Mouse (Mus musculus) limb, embryonic 15.5 days (tissue): Measurements from ENCODE around the gene Emid1. TPM values are rescaled to one million over a fixed set of nuclear protein-coding genes. Genes with fewer than 3 reads are reported as not detected.

Experiments used
- ATAC-seq: fragments of 200-750 bp; cut with Nextera tagmentation; 2 replicates; pipeline ENCODE4 v1.8.0; 2017; ENCODE audit warnings: low read depth, moderate TSS enrichment; ENCODE audit not compliant: insufficient number of reproducible peaks, low FRiP score, low TSS enrichment
- H3K27ac ChIP-seq: fragments of 300-500 bp; sonication (generic); 2 replicates; pipeline ENCODE4 v1.5.1; 2015; ENCODE audit warnings: moderate library complexity, mild to moderate bottlenecking, inconsistent platforms
- H3K27me3 ChIP-seq: fragments of 300-500 bp; sonication (generic); 2 replicates; pipeline ENCODE4 v1.6.1; 2015; ENCODE audit warnings: inconsistent platforms
- H3K36me3 ChIP-seq: fragments of 300-500 bp; sonication (generic); 2 replicates; pipeline ENCODE4 v1.6.1; 2015; ENCODE audit warnings: inconsistent platforms
- H3K4me1 ChIP-seq: fragments of 300-500 bp; sonication (generic); 2 replicates; pipeline ENCODE4 v1.6.1; 2015; ENCODE audit warnings: inconsistent platforms
- H3K4me2 ChIP-seq: fragments of 300-500 bp; sonication (generic); 2 replicates; pipeline ENCODE4 v1.6.1; 2015; ENCODE audit warnings: mild to moderate bottlenecking, inconsistent platforms
- H3K4me3 ChIP-seq: fragments of 300-500 bp; sonication (generic); 2 replicates; pipeline ENCODE4 v1.5.1; 2015; ENCODE audit warnings: mild to moderate bottlenecking, inconsistent platforms
- H3K9ac ChIP-seq: fragments of 300-500 bp; sonication (generic); 2 replicates; pipeline ENCODE4 v1.6.1; 2015; ENCODE audit warnings: inconsistent platforms
- H3K9me3 ChIP-seq: fragments of 300-500 bp; sonication (generic); 2 replicates; pipeline ENCODE4 v1.6.1; 2016; ENCODE audit warnings: inconsistent platforms
- WGBS: fragments of 180-500 bp; shearing (Covaris S2); methylation state at CpG from one replicate; pipeline ENCODE4 v1.1.7; 2015; 5-methylcytosine and 5-hydroxymethylcytosine counted together
- polyA plus RNA-seq: library from polyadenylated mRNA; unstranded; fragments of >200 nt; fragmentation: Nextera tagmentation; extraction: Ambion mirVana; gene quantifications from 2 replicates; pipeline ENCODE4 v1.2.1, GENCODE M21; 2015

Emid1 gene
- 39.1 and 41.0 TPM in 2 replicates for polyA plus RNA-seq

GRCm38 (mm10) chr11:5151680-5152337, at the start of gene Emid1:
TSS of gene Emid1 (minus strand) at chr11:5152257.
- Histone ChIP-seq H3K4me1 (peaks cover 46% of the 10 kb centered on the region), H3K27ac (no peak within 1 kb of the TSS), H3K9ac (peak within 1 kb of the TSS; percentile 65), H3K27me3 (0 out of 2 replicates have a peak, but pooled peaks cover 7% of the 10 kb centered on the region), H3K9me3 (no peaks in the 10 kb centered on the region), H3K4me2 (peak within 1 kb of the TSS; percentile 93), H3K36me3 (no peaks in the 10 kb centered on the region), H3K4me3 (peak within 1 kb of the TSS; percentile 60)
- under 1% methylated on average over 45 of the region's 53 CpGs for WGBS
- ATAC-seq: peak; percentile 20; the same call in 1 of the 2 replicates

GRCm38 (mm10) chr11:5199879-5200278, 47.8 kb upstream of the Emid1 start:
- Histone ChIP-seq H3K4me1 (no peaks in the 10 kb centered on the region), H3K27me3 (no peaks in the 10 kb centered on the region), H3K9me3 (no peaks in the 10 kb centered on the region), H3K4me3 (no peak overlapping the region), H3K9ac (no peak overlapping the region), H3K4me2 (no peak overlapping the region), H3K27ac (no peak overlapping the region), H3K36me3 (peaks cover 69% of the 10 kb centered on the region)
- 89% methylated on average over 2 of the region's 2 CpGs for WGBS
- no peak for ATAC-seq

- no peak overlapping the region for H3K27ac ChIP-seq
- WGBS: 82% methylated on average over 5 of the region's 5 CpGs
- no peak overlapping the region for H3K9ac ChIP-seq
- no peak overlapping the region for H3K4me3 ChIP-seq
- no peaks in the 10 kb centered on the region for H3K9me3 ChIP-seq
- H3K27me3 ChIP-seq: no peaks in the 10 kb centered on the region
- peaks cover 9% of the 10 kb centered on the region for H3K4me1 ChIP-seq
- H3K36me3 ChIP-seq: peaks cover 72% of the 10 kb centered on the region
- ATAC-seq: no peak
- no peak overlapping the region for H3K4me2 ChIP-seq
Observed at GRCm38 (mm10) chr11:5197068-5197467, 45.0 kb upstream of the Emid1 start.

- Histone ChIP-seq H3K4me2 (no peak overlapping the region), H3K9me3 (no peaks in the 10 kb centered on the region), H3K27me3 (no peaks in the 10 kb centered on the region), H3K36me3 (peaks cover 71% of the 10 kb centered on the region), H3K4me3 (no peak overlapping the region), H3K9ac (no peak overlapping the region), H3K4me1 (peaks cover 10% of the 10 kb centered on the region), H3K27ac (no peak overlapping the region)
- ATAC-seq: no peak
- 75% methylated on average over 7 of the region's 7 CpGs for WGBS
Observed at GRCm38 (mm10) chr11:5196583-5196982, 44.5 kb upstream of the Emid1 start.

GRCm38 (mm10) chr11:5193576-5193881, 41.5 kb upstream of the Emid1 start:
- Histone ChIP-seq H3K27ac (peak overlapping the region; percentile 59; the same call in 1 of the 2 replicates), H3K27me3 (no peaks in the 10 kb centered on the region), H3K4me2 (no peak overlapping the region), H3K4me3 (no peak overlapping the region), H3K9me3 (no peaks in the 10 kb centered on the region), H3K36me3 (peaks cover 53% of the 10 kb centered on the region), H3K4me1 (peaks cover 10% of the 10 kb centered on the region), H3K9ac (no peak overlapping the region)
- ATAC-seq: no peak
- WGBS: 62% methylated on average over 1 of the region's 1 CpGs

- Histone ChIP-seq H3K9me3 (no peaks in the 10 kb centered on the region), H3K4me2 (no peak overlapping the region), H3K27me3 (no peaks in the 10 kb centered on the region), H3K4me1 (peaks cover 10% of the 10 kb centered on the region), H3K36me3 (peaks cover 48% of the 10 kb centered on the region), H3K9ac (no peak overlapping the region), H3K4me3 (no peak overlapping the region), H3K27ac (peak overlapping the region; percentile 59)
- no peak for ATAC-seq
- WGBS: 67% methylated on average over 8 of the region's 8 CpGs
Observed at GRCm38 (mm10) chr11:5192840-5193575, 41.0 kb upstream of the Emid1 start.

GRCm38 (mm10) chr11:5192084-5192516, 40.0 kb upstream of the Emid1 start:
- ATAC-seq: no peak
- Histone ChIP-seq H3K36me3 (peaks cover 38% of the 10 kb centered on the region), H3K9ac (no peak overlapping the region), H3K4me2 (no peak overlapping the region), H3K4me1 (peaks cover 10% of the 10 kb centered on the region), H3K27ac (peak overlapping the region; percentile 47; the same call in 1 of the 2 replicates), H3K4me3 (no peak overlapping the region), H3K27me3 (no peaks in the 10 kb centered on the region), H3K9me3 (no peaks in the 10 kb centered on the region)
- 53% methylated on average over 9 of the region's 9 CpGs for WGBS

- Histone ChIP-seq H3K9ac (no peak overlapping the region), H3K4me2 (no peak overlapping the region), H3K36me3 (peaks cover 17% of the 10 kb centered on the region), H3K4me1 (peaks cover 19% of the 10 kb centered on the region), H3K9me3 (no peaks in the 10 kb centered on the region), H3K27ac (no peak overlapping the region), H3K4me3 (no peak overlapping the region), H3K27me3 (no peaks in the 10 kb centered on the region)
- WGBS: 69% methylated on average over 9 of the region's 9 CpGs
- ATAC-seq: no peak
Observed at GRCm38 (mm10) chr11:5189239-5189933, 37.3 kb upstream of the Emid1 start.

GRCm38 (mm10) chr11:5188170-5188569, 36.1 kb upstream of the Emid1 start:
- Histone ChIP-seq H3K36me3 (peaks cover 10% of the 10 kb centered on the region), H3K27ac (no peak overlapping the region), H3K4me3 (no peak overlapping the region), H3K9me3 (no peaks in the 10 kb centered on the region), H3K4me2 (no peak overlapping the region), H3K4me1 (peaks cover 23% of the 10 kb centered on the region), H3K9ac (no peak overlapping the region), H3K27me3 (no peaks in the 10 kb centered on the region)
- ATAC-seq: no peak
- WGBS: 88% methylated on average over 4 of the region's 4 CpGs

GRCm38 (mm10) chr11:5184832-5185231, 32.8 kb upstream of the Emid1 start:
- H3K36me3 ChIP-seq: no peaks in the 10 kb centered on the region
- H3K9me3 ChIP-seq: no peaks in the 10 kb centered on the region
- H3K27ac ChIP-seq: peak overlapping the region; percentile 75
- no peaks in the 10 kb centered on the region for H3K27me3 ChIP-seq
- H3K4me2 ChIP-seq: no peak overlapping the region
- 73% methylated on average over 9 of the region's 9 CpGs for WGBS
- H3K4me3 ChIP-seq: no peak overlapping the region
- H3K4me1 ChIP-seq: peaks cover 19% of the 10 kb centered on the region
- ATAC-seq: no peak
- no peak overlapping the region for H3K9ac ChIP-seq

- no peaks in the 10 kb centered on the region for H3K9me3 ChIP-seq
- H3K4me1 ChIP-seq: peaks cover 22% of the 10 kb centered on the region
- 18% methylated on average over 9 of the region's 9 CpGs for WGBS
- no peaks in the 10 kb centered on the region for H3K36me3 ChIP-seq
- no peak overlapping the region for H3K9ac ChIP-seq
- H3K27me3 ChIP-seq: no peaks in the 10 kb centered on the region
- H3K4me2 ChIP-seq: no peak overlapping the region
- peak overlapping the region; percentile 77 for H3K27ac ChIP-seq
- peak; percentile 40; the same call in 1 of the 2 replicates for ATAC-seq
- no peak overlapping the region for H3K4me3 ChIP-seq
Observed at GRCm38 (mm10) chr11:5184250-5184649, 32.2 kb upstream of the Emid1 start.

GRCm38 (mm10) chr11:5182870-5183269, 30.8 kb upstream of the Emid1 start:
- no peaks in the 10 kb centered on the region for H3K36me3 ChIP-seq
- H3K27me3 ChIP-seq: no peaks in the 10 kb centered on the region
- no peak overlapping the region for H3K27ac ChIP-seq
- peaks cover 28% of the 10 kb centered on the region for H3K4me1 ChIP-seq
- no peaks in the 10 kb centered on the region for H3K9me3 ChIP-seq
- no peak overlapping the region for H3K4me3 ChIP-seq
- no peak for ATAC-seq
- WGBS: 68% methylated on average over 4 of the region's 4 CpGs
- H3K9ac ChIP-seq: no peak overlapping the region
- no peak overlapping the region for H3K4me2 ChIP-seq
